Mouse (Mus musculus): ENCODE results near the gene Eddm3b.
"Not testable (repeated sequence)": the region's sequence is repeated elsewhere in the genome, so short reads cannot be mapped to it uniquely, and the experiment has no call there.

Eddm3b gene

GRCm38 (mm10) chr14:51094096-51094875 lies 19.9 kb upstream of the Eddm3b start:
- no peak for DNase-seq (ENCODE audit: low read depth, low spot score)

- DNase-seq (ENCODE audit: low read depth, low spot score): no peak
Observed at GRCm38 (mm10) chr14:51094921-51095320, 19.3 kb upstream of the Eddm3b start.

GRCm38 (mm10) chr14:51095736-51096524 lies 18.3 kb upstream of the Eddm3b start:
- no peak for DNase-seq (ENCODE audit: low read depth, low spot score)

GRCm38 (mm10) chr14:51098300-51098699 lies 15.9 kb upstream of the Eddm3b start:
- DNase-seq (ENCODE audit: low read depth, low spot score): not testable (repeated sequence)

GRCm38 (mm10) chr14:51098921-51099320 lies 15.3 kb upstream of the Eddm3b start:
- DNase-seq (ENCODE audit: low read depth, low spot score): no peak

- DNase-seq (ENCODE audit: low read depth, low spot score): no peak
Observed at GRCm38 (mm10) chr14:51101284-51101683, 12.9 kb upstream of the Eddm3b start.

GRCm38 (mm10) chr14:51103217-51103616 lies 11.0 kb upstream of the Eddm3b start:
- DNase-seq (ENCODE audit: low read depth, low spot score): peak; percentile 76

- DNase-seq (ENCODE audit: low read depth, low spot score): no peak
Observed at GRCm38 (mm10) chr14:51104366-51104765, 9.9 kb upstream of the Eddm3b start.

GRCm38 (mm10) chr14:51106449-51106967 lies 7.7 kb upstream of the Eddm3b start:
- no peak for DNase-seq (ENCODE audit: low read depth, low spot score)

GRCm38 (mm10) chr14:51111966-51112365 lies 2.3 kb upstream of the Eddm3b start:
- DNase-seq (ENCODE audit: low read depth, low spot score): no peak

- no peak for DNase-seq (ENCODE audit: low read depth, low spot score)
Observed at GRCm38 (mm10) chr14:51113476-51113875, 750 bp upstream of the Eddm3b start.

- DNase-seq (ENCODE audit: low read depth, low spot score): peak; percentile 58
Observed at GRCm38 (mm10) chr14:51125684-51126083, 11.5 kb downstream of the Eddm3b start.

- DNase-seq (ENCODE audit: low read depth, low spot score): peak; percentile 66
Observed at GRCm38 (mm10) chr14:51127648-51128258, 13.5 kb downstream of the Eddm3b start.

- DNase-seq (ENCODE audit: low read depth, low spot score): peak; percentile 53
Observed at GRCm38 (mm10) chr14:51128775-51129623, 14.8 kb downstream of the Eddm3b start.

GRCm38 (mm10) chr14:51129624-51129975 lies 15.4 kb downstream of the Eddm3b start:
- DNase-seq (ENCODE audit: low read depth, low spot score): peak; percentile 36

GRCm38 (mm10) chr14:51130315-51130940 lies 16.2 kb downstream of the Eddm3b start:
- DNase-seq (ENCODE audit: low read depth, low spot score): peak; percentile 64

- no peak for DNase-seq (ENCODE audit: low read depth, low spot score)
Observed at GRCm38 (mm10) chr14:51131086-51131815, 17.0 kb downstream of the Eddm3b start.

- peak; percentile 70 for DNase-seq (ENCODE audit: low read depth, low spot score)
Observed at GRCm38 (mm10) chr14:51132372-51132771, 18.1 kb downstream of the Eddm3b start.

GRCm38 (mm10) chr14:51140342-51140741 lies 26.1 kb downstream of the Eddm3b start:
- DNase-seq (ENCODE audit: low read depth, low spot score): no peak

- no peak for DNase-seq (ENCODE audit: low read depth, low spot score)
Observed at GRCm38 (mm10) chr14:51142119-51142518, 27.9 kb downstream of the Eddm3b start.

All from c-Kit-negative CD71-positive TER-119-positive erythroid progenitor cells, embryonic 14.5 days (primary cell).